Mouse (Mus musculus): ENCODE data around the gene Smug1.

The Smug1 gene

GRCm38 (mm10) chr15:103177611-103178041 is 10.7 kb upstream of the Smug1 start:
- no peak for DNase-seq (ENCODE audit: low spot score in 2 of 2)

- peak; percentile 93 to 96 for DNase-seq (ENCODE audit: low spot score in 2 of 2)
Measured at GRCm38 (mm10) chr15:103176874-103177421, 10.1 kb upstream of the Smug1 start.

- no peak for DNase-seq (ENCODE audit: low spot score in 2 of 2)
Measured at GRCm38 (mm10) chr15:103173251-103173650, 6.4 kb upstream of the Smug1 start.

GRCm38 (mm10) chr15:103172537-103172936 is 5.6 kb upstream of the Smug1 start:
- peak; percentile 53 to 56 for DNase-seq (ENCODE audit: low spot score in 2 of 2)

- no peak for DNase-seq (ENCODE audit: low spot score in 2 of 2)
Measured at GRCm38 (mm10) chr15:103171276-103171675, 4.4 kb upstream of the Smug1 start.

GRCm38 (mm10) chr15:103170316-103170679 is 3.4 kb upstream of the Smug1 start:
- no peak for DNase-seq (ENCODE audit: low spot score in 2 of 2)

GRCm38 (mm10) chr15:103169612-103170315 is 2.9 kb upstream of the Smug1 start:
- no peak for DNase-seq (ENCODE audit: low spot score in 2 of 2)

- no peak for DNase-seq (ENCODE audit: low spot score in 2 of 2)
Measured at GRCm38 (mm10) chr15:103168801-103169611, 2.1 kb upstream of the Smug1 start.

- no peak for DNase-seq (ENCODE audit: low spot score in 2 of 2)
Measured at GRCm38 (mm10) chr15:103167786-103168185, 894 bp upstream of the Smug1 start.

- DNase-seq (ENCODE audit: low spot score in 2 of 2), result no peak
Measured at GRCm38 (mm10) chr15:103165924-103166323, 968 bp downstream of the Smug1 start.

GRCm38 (mm10) chr15:103165379-103165778 is 1.5 kb downstream of the Smug1 start:
- DNase-seq (ENCODE audit: low spot score in 2 of 2), result peak; percentile 91 to 94

- peak; percentile 93 to 95 for DNase-seq (ENCODE audit: low spot score in 2 of 2)
Measured at GRCm38 (mm10) chr15:103163182-103163919, 3.5 kb downstream of the Smug1 start.

- peak in 1 of 2 experiments; percentile 40 for DNase-seq (ENCODE audit: low spot score in 2 of 2)
Measured at GRCm38 (mm10) chr15:103157585-103157984, 9.3 kb downstream of the Smug1 start.

- no peak for DNase-seq (ENCODE audit: low spot score in 2 of 2)
Measured at GRCm38 (mm10) chr15:103156890-103157289, 10.0 kb downstream of the Smug1 start.

- DNase-seq (ENCODE audit: low spot score in 2 of 2), result no peak
Measured at GRCm38 (mm10) chr15:103155366-103156321, 11.2 kb downstream of the Smug1 start.

GRCm38 (mm10) chr15:103152890-103153610 is 13.8 kb downstream of the Smug1 start:
- DNase-seq (ENCODE audit: low spot score in 2 of 2), result no peak

- no peak for DNase-seq (ENCODE audit: low spot score in 2 of 2)
Measured at GRCm38 (mm10) chr15:103152371-103152770, 14.5 kb downstream of the Smug1 start.

- no peak for DNase-seq (ENCODE audit: low spot score in 2 of 2)
Measured at GRCm38 (mm10) chr15:103147779-103148178, 19.1 kb downstream of the Smug1 start.

GRCm38 (mm10) chr15:103147422-103147690 is 19.5 kb downstream of the Smug1 start:
- no peak for DNase-seq (ENCODE audit: low spot score in 2 of 2)

GRCm38 (mm10) chr15:103146627-103147421 is 20.1 kb downstream of the Smug1 start:
- peak; percentile 71 to 84 for DNase-seq (ENCODE audit: low spot score in 2 of 2)

All from right cerebral cortex, adult 2 months (tissue).